Mouse (Mus musculus) lung, embryonic 16.5 days (tissue): ENCODE data around the gene Peak1. TPM values are rescaled to one million over a fixed set of nuclear protein-coding genes. Genes with fewer than 3 reads are reported as not detected.

ENCODE experiments used
- ATAC-seq: fragments of 200-750 bp; cut with Nextera tagmentation; 2 replicates; pipeline ENCODE4 v1.8.0; 2017; ENCODE audit warnings: low read depth, mild to moderate bottlenecking, moderate library complexity
- H3K27ac ChIP-seq: fragments of 300-500 bp; sonication (generic); 2 replicates; pipeline ENCODE4 v1.5.1; 2014; ENCODE audit warnings: mild to moderate bottlenecking, control low read depth, low read length
- H3K27me3 ChIP-seq: fragments of 300-500 bp; sonication (generic); 2 replicates; pipeline ENCODE4 v1.6.1; 2014; ENCODE audit warnings: low read depth, low read length, mixed read lengths; ENCODE audit not compliant: control insufficient read depth, insufficient read depth
- H3K36me3 ChIP-seq: fragments of 300-500 bp; sonication (generic); 2 replicates; pipeline ENCODE4 v1.6.1; 2014; ENCODE audit warnings: low read length; ENCODE audit not compliant: control insufficient read depth, insufficient read depth
- H3K4me1 ChIP-seq: fragments of 300-500 bp; sonication (generic); replicated peaks from 2 replicates; pipeline ENCODE4 v1.6.1; 2014; ENCODE audit warnings: low read length, mixed read lengths; ENCODE audit not compliant: control insufficient read depth, insufficient read depth
- H3K4me2 ChIP-seq: fragments of 300-500 bp; sonication (generic); 2 replicates; pipeline ENCODE4 v1.6.1; 2014; ENCODE audit warnings: low read depth, low read length, control low read depth
- H3K4me3 ChIP-seq: fragments of 300-500 bp; sonication (generic); 2 replicates; pipeline ENCODE4 v1.5.1; 2014; ENCODE audit warnings: mild to moderate bottlenecking, low read length, control low read depth
- H3K9ac ChIP-seq: fragments of 300-500 bp; sonication (generic); 2 replicates; pipeline ENCODE4 v1.6.1; 2014; ENCODE audit warnings: low read length, control low read depth
- H3K9me3 ChIP-seq: fragments of 300-500 bp; sonication (generic); 2 replicates; pipeline ENCODE4 v1.6.1; 2016; ENCODE audit warnings: low read length; ENCODE audit not compliant: control insufficient read depth
- WGBS: fragments of 180-500 bp; shearing (Covaris S2); extraction: QIAGEN DNeasy Blood & Tissue Kit; methylation state at CpG from one replicate; pipeline ENCODE4 v1.1.7; 2014; 5-methylcytosine and 5-hydroxymethylcytosine counted together
- polyA plus RNA-seq: library from polyadenylated mRNA; unstranded; fragments of >200 nt; fragmentation: Nextera tagmentation; extraction: Ambion mirVana; gene quantifications from 2 replicates; pipeline ENCODE4 v1.2.1, GENCODE M21; 2015

The Peak1 gene
- polyA plus RNA-seq, 1 experiment from 2014 or later = 26.4 TPM

GRCm38 (mm10) chr9:56207083-56207482 lies 210.8 kb downstream of the Peak1 start:
- Histone ChIP-seq H3K4me3 (no peak overlapping the region), H3K36me3 (peaks cover 19% of the 10 kb centered on the region), H3K4me1 (no peaks in the 10 kb centered on the region), H3K4me2 (no peak overlapping the region), H3K9ac (no peak overlapping the region), H3K27ac (no peak overlapping the region), H3K27me3 (no peaks in the 10 kb centered on the region), H3K9me3 (no peaks in the 10 kb centered on the region)
- WGBS = 86% methylated on average over 10 of the region's 10 CpGs
- ATAC-seq = no peak

DNA sequence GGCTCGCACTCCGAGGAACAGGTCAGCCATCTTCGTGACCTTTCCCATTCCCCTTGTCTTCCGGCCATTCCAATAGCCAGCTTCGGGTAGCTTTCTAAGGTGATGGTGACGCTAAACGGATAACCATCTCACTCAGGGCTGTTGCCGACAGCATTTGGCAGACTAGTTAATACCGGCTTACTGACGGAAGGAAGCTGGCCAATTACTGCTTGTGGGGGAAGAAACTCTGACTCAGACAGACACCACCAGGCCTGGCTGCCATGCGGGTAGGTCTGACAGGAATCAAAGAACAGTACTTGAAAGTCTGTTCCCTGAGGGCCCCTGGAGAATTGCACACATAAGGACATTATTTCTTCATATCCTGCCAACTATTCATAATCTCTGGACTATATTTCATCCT lies 212.5 kb downstream of the Peak1 start:
- no peak overlapping the region for H3K4me3 ChIP-seq
- H3K9me3 ChIP-seq = no peaks in the 10 kb centered on the region
- peaks cover 8% of the 10 kb centered on the region for H3K4me1 ChIP-seq
- H3K27ac ChIP-seq = no peak overlapping the region
- ATAC-seq = no peak
- peaks cover 19% of the 10 kb centered on the region for H3K36me3 ChIP-seq
- no peak overlapping the region for H3K9ac ChIP-seq
- WGBS = 68% methylated on average over 11 of the region's 11 CpGs
- H3K27me3 ChIP-seq = no peaks in the 10 kb centered on the region
- no peak overlapping the region for H3K4me2 ChIP-seq

DNA sequence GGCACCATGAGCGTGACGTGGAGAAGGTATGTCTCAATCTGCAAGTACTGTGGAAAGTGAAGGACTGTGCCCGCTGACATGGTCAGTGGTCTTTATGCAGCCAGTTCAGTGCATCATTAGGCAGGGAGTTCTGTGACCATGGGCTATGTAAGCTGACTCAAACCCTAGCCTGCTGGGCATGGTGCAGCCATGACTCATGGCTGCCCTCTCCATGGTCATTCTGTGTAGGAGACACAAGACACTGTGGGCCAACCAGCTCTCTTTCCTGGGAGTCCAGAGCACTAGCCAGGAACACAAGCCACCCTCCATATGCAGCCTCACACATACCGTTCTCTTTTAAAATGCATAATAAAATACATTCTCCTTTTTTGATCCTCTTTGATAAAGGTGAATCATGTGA lies 213.6 kb downstream of the Peak1 start:
- ATAC-seq = no peak
- Histone ChIP-seq H3K36me3 (peaks cover 19% of the 10 kb centered on the region), H3K27me3 (no peaks in the 10 kb centered on the region), H3K4me2 (no peak overlapping the region), H3K9me3 (no peaks in the 10 kb centered on the region), H3K9ac (no peak overlapping the region), H3K4me1 (peaks cover 8% of the 10 kb centered on the region), H3K27ac (no peak overlapping the region), H3K4me3 (no peak overlapping the region)
- 90% methylated on average over 4 of the region's 4 CpGs for WGBS

DNA sequence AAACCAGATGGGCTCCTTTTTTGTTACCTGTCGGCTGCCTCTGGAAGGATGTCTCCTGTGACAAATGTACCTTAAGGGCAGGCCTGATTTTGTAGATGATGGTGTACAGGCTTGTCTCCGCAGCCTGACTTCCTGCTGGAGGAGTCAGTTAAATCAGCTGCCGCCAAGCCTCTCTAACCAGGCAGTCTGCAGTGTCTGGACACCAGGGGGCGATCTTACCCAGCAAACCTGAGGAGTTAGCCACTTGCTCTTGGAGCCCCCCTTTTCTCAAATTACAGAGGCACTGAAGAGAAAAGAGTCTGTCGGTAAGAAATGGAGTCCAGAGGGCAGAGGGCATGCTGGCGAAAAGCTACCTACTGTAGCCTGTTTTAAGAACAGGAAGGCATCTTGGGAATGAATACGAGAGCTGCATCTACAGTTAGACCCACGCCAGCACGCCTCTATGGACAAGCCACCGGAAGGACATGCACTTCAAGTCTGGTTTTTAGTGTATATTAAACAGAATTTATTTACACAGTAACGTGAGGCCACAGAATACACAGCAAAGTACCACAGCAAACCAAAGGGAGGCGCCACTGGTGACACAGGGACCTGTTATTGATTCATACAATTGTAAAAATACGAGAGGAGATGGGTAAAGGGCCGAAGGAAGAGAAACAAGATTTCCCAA lies 217.1 kb downstream of the Peak1 start:
- no peaks in the 10 kb centered on the region for H3K9me3 ChIP-seq
- ATAC-seq = peak; percentile 71
- peak overlapping the region; percentile 38 for H3K4me2 ChIP-seq
- H3K27me3 ChIP-seq = no peaks in the 10 kb centered on the region
- H3K4me3 ChIP-seq = no peak overlapping the region
- WGBS = 22% methylated on average over 14 of the region's 14 CpGs
- peaks cover 10% of the 10 kb centered on the region for H3K36me3 ChIP-seq
- peaks cover 8% of the 10 kb centered on the region for H3K4me1 ChIP-seq
- H3K9ac ChIP-seq = no peak overlapping the region
- no peak overlapping the region for H3K27ac ChIP-seq

DNA sequence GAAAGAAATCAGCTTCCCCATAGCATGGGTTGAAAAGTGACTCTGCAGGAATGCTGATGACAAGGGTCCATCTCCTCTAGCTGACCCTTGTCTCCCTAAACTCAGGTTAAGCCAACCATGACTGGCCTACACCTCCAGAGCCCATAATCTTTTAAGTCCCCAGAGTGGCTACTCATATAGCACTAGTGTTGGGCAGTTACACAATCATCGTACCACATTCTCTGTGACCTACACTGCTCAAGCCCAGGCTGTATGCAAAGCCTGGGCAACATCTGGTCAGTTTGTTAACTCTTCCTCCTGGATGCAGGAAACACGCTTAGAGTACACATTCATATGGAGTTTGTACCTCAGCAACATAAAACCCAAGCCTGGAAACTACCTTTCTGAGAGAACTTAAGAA lies 217.7 kb downstream of the Peak1 start:
- Histone ChIP-seq H3K4me3 (no peak overlapping the region), H3K27ac (no peak overlapping the region), H3K4me2 (no peak overlapping the region), H3K4me1 (peaks cover 8% of the 10 kb centered on the region), H3K27me3 (no peaks in the 10 kb centered on the region), H3K36me3 (peaks cover 8% of the 10 kb centered on the region), H3K9ac (no peak overlapping the region), H3K9me3 (no peaks in the 10 kb centered on the region)
- WGBS = 65% methylated on average over 2 of the region's 2 CpGs
- ATAC-seq = no peak

- WGBS = 76% methylated on average over 4 of the region's 4 CpGs
- Histone ChIP-seq H3K27ac (no peak overlapping the region), H3K4me3 (no peak overlapping the region), H3K36me3 (no peaks in the 10 kb centered on the region), H3K9me3 (no peaks in the 10 kb centered on the region), H3K4me2 (no peak overlapping the region), H3K27me3 (no peaks in the 10 kb centered on the region), H3K4me1 (peaks cover 8% of the 10 kb centered on the region), H3K9ac (no peak overlapping the region)
- ATAC-seq = no peak
Measured at GRCm38 (mm10) chr9:56196921-56197320, 220.9 kb downstream of the Peak1 start.

GRCm38 (mm10) chr9:56195193-56195592 lies 222.7 kb downstream of the Peak1 start:
- no peaks in the 10 kb centered on the region for H3K36me3 ChIP-seq
- H3K9me3 ChIP-seq = no peaks in the 10 kb centered on the region
- no peak overlapping the region for H3K4me2 ChIP-seq
- no peak for ATAC-seq
- no peak overlapping the region for H3K27ac ChIP-seq
- H3K9ac ChIP-seq = no peak overlapping the region
- 65% methylated on average over 3 of the region's 3 CpGs for WGBS
- no peaks in the 10 kb centered on the region for H3K4me1 ChIP-seq
- H3K27me3 ChIP-seq = no peaks in the 10 kb centered on the region
- H3K4me3 ChIP-seq = no peak overlapping the region

- Histone ChIP-seq H3K27ac (no peak overlapping the region), H3K9ac (no peak overlapping the region), H3K27me3 (no peaks in the 10 kb centered on the region), H3K36me3 (no peaks in the 10 kb centered on the region), H3K4me1 (no peaks in the 10 kb centered on the region), H3K4me2 (no peak overlapping the region), H3K4me3 (no peak overlapping the region), H3K9me3 (no peaks in the 10 kb centered on the region)
- ATAC-seq = no peak
- WGBS = 65% methylated on average over 11 of the region's 11 CpGs
Measured at GRCm38 (mm10) chr9:56191498-56192455, 226.1 kb downstream of the Peak1 start.

GRCm38 (mm10) chr9:56180118-56180781 lies 237.6 kb downstream of the Peak1 start:
- WGBS = 40% methylated on average over 8 of the region's 8 CpGs
- Histone ChIP-seq H3K27me3 (no peaks in the 10 kb centered on the region), H3K4me2 (no peak overlapping the region), H3K36me3 (no peaks in the 10 kb centered on the region), H3K9ac (no peak overlapping the region), H3K27ac (no peak overlapping the region), H3K9me3 (no peaks in the 10 kb centered on the region), H3K4me3 (no peak overlapping the region), H3K4me1 (no peaks in the 10 kb centered on the region)
- ATAC-seq = no peak
